Mouse (Mus musculus): ENCODE results near the gene Fcamr. TPM values are rescaled to one million over a fixed set of nuclear protein-coding genes. Genes with fewer than 3 reads are reported as not detected.

The Fcamr gene
- not detected for total RNA-seq (2021)
- long read RNA-seq, experiment 1, result 0 reads
- long read RNA-seq, experiment 2, result 0 reads

GRCm38 (mm10) chr1:130800602-130801001 lies at the start of gene Fcamr:
Fcamr (plus strand) TSS chr1:130800902.
- no peak for DNase-seq (ENCODE audit: low spot score)

GRCm38 (mm10) chr1:130759689-130760088 lies 41.0 kb upstream of the Fcamr start:
- DNase-seq (ENCODE audit: low spot score), result no peak

- no peak for DNase-seq (ENCODE audit: low spot score)
Measured at GRCm38 (mm10) chr1:130761597-130761996, 39.1 kb upstream of the Fcamr start.

GRCm38 (mm10) chr1:130762045-130762760 lies 38.5 kb upstream of the Fcamr start:
- no peak for DNase-seq (ENCODE audit: low spot score)

GRCm38 (mm10) chr1:130764027-130764461 lies 36.7 kb upstream of the Fcamr start:
- DNase-seq (ENCODE audit: low spot score), result no peak

GRCm38 (mm10) chr1:130767066-130767465 lies 33.6 kb upstream of the Fcamr start:
- no peak for DNase-seq (ENCODE audit: low spot score)

GRCm38 (mm10) chr1:130769925-130770324 lies 30.8 kb upstream of the Fcamr start:
- no peak for DNase-seq (ENCODE audit: low spot score)

- DNase-seq (ENCODE audit: low spot score), result no peak
Measured at GRCm38 (mm10) chr1:130770487-130770886, 30.2 kb upstream of the Fcamr start.

- DNase-seq (ENCODE audit: low spot score), result no peak
Measured at GRCm38 (mm10) chr1:130770981-130771494, 29.7 kb upstream of the Fcamr start.

- no peak for DNase-seq (ENCODE audit: low spot score)
Measured at GRCm38 (mm10) chr1:130775234-130775633, 25.5 kb upstream of the Fcamr start.

- DNase-seq (ENCODE audit: low spot score), result no peak
Measured at GRCm38 (mm10) chr1:130775691-130776331, 24.9 kb upstream of the Fcamr start.

GRCm38 (mm10) chr1:130776645-130777044 lies 24.1 kb upstream of the Fcamr start:
- DNase-seq (ENCODE audit: low spot score), result no peak

GRCm38 (mm10) chr1:130779867-130780266 lies 20.8 kb upstream of the Fcamr start:
- DNase-seq (ENCODE audit: low spot score), result no peak

- no peak for DNase-seq (ENCODE audit: low spot score)
Measured at GRCm38 (mm10) chr1:130784054-130784453, 16.6 kb upstream of the Fcamr start.

- DNase-seq (ENCODE audit: low spot score), result no peak
Measured at GRCm38 (mm10) chr1:130787001-130787400, 13.7 kb upstream of the Fcamr start.

- no peak for DNase-seq (ENCODE audit: low spot score)
Measured at GRCm38 (mm10) chr1:130789512-130790451, 10.9 kb upstream of the Fcamr start.

GRCm38 (mm10) chr1:130795331-130795730 lies 5.4 kb upstream of the Fcamr start:
- DNase-seq (ENCODE audit: low spot score), result no peak

- DNase-seq (ENCODE audit: low spot score), result peak; percentile 31
Measured at GRCm38 (mm10) chr1:130796967-130797684, 3.6 kb upstream of the Fcamr start.

- no peak for DNase-seq (ENCODE audit: low spot score)
Measured at GRCm38 (mm10) chr1:130798037-130798436, 2.7 kb upstream of the Fcamr start.

- no peak for DNase-seq (ENCODE audit: low spot score)
Measured at GRCm38 (mm10) chr1:130798551-130798950, 2.2 kb upstream of the Fcamr start.

- no peak for DNase-seq (ENCODE audit: low spot score)
Measured at GRCm38 (mm10) chr1:130799399-130799798, 1.3 kb upstream of the Fcamr start.

Data from gastrocnemius, adult 18-20 months (tissue).